Mouse (Mus musculus): ENCODE data around the gene Ssb.

DNA sequence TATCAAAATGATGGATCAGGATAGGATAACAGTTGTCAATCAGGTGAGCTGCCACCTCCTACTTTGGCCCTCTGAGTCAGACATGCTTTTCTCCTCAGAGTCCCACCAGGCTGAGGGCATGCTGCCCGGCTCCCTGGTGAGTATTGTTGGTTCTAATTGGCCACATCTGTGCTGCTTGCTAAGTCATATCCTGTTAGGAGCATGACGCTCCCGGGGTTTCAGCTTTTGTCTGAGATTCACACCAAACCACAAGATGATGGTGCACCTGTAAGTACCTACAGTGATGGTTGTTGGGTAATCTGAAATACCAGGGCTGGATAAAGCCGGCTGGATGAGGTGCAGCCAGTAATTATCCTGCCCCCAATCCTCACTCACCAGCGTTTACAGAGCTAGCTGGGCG, 21.1 kb upstream of the Ssb start:
- TF ChIP-seq CTCF (IDR thresholded peaks at IDR 0.05; ENCODE audit: low read depth): no peak
- no peak for TF ChIP-seq EP300 (IDR thresholded peaks at IDR 0.05; ENCODE audit: low read depth)

Data from heart, postnatal 0 days (tissue).